Mouse (Mus musculus): ENCODE results near the gene Klk7. TPM values are rescaled to one million over a fixed set of nuclear protein-coding genes. Genes with fewer than 3 reads are reported as not detected.

The Klk7 gene
- polyA plus RNA-seq, 1 experiment from 2014 or later: 0.35 TPM

DNA sequence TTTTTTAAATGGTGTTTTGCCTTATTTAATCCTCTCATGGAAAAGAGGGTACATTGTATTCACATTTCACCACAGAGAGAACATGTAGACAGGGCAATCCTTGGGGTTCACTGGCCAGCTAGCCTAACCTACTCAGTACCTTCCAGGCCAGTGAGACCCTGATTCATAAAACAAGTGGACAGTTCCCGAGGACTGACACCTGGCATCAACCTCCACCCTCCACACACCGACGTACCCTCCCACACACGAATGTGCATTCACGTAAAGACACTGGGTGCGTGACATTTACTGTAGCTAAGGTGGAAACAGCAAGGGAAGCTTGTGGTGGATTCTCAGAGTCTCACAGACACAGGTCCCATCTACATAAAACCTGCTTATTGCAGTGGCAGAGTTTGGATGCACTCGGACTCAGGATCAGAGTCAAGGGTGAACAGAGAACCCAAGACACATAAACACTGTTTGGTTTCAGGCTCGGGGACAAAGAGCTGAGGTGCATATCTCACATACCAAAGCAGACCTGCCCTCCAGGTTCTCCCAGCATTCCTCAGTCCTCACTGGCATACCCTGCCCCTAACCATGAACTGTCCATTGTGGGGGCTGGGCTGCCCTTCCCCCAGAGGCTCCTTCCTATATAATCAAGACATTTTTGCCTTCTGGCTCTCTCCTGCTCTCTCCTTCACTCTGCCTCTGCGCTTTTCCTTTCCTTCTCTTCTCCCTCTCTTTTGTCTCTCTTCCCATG, 43.7 kb downstream of the Klk7 start:
- H3K27ac ChIP-seq: no peak overlapping the region
- H3K9ac ChIP-seq: no peak overlapping the region
- no peak for ATAC-seq (ENCODE audit: insufficient number of reproducible peaks, insufficient read depth, low FRiP score, low TSS enrichment, low read depth)
- 74% methylated on average over 9 of the region's 9 CpGs for WGBS
- H3K36me3 ChIP-seq: no peaks in the 10 kb centered on the region
- no peaks in the 10 kb centered on the region for H3K4me1 ChIP-seq
- no peaks in the 10 kb centered on the region for H3K9me3 ChIP-seq
- no peak overlapping the region for H3K4me3 ChIP-seq
- no peak overlapping the region for H3K4me2 ChIP-seq
- H3K27me3 ChIP-seq: no peaks in the 10 kb centered on the region

DNA sequence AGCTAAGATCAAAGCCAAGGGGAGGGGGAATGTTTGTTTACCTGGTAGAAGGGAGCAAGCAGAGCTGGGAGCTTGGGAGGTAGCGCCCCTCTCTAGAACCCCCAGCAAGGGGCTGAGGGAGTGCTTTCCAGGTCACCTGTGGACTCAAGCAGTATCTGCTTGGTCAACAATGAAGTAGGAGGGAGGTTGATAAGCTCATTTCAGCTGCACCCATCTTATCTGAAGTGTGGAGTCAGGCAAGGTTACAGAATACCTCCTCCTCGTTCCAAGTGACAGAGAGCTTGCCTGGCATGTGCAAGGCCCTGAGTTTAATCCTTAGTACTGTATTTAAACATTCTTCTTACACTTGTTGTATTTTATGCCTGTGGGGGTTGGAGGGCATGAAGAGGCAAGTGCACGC, 44.6 kb downstream of the Klk7 start:
- H3K36me3 ChIP-seq: no peaks in the 10 kb centered on the region
- H3K9ac ChIP-seq: no peak overlapping the region
- no peak overlapping the region for H3K4me2 ChIP-seq
- H3K4me3 ChIP-seq: no peak overlapping the region
- ATAC-seq (ENCODE audit: insufficient number of reproducible peaks, insufficient read depth, low FRiP score, low TSS enrichment, low read depth): no peak
- WGBS: 72% methylated on average over 3 of the region's 3 CpGs
- H3K9me3 ChIP-seq: no peaks in the 10 kb centered on the region
- no peak overlapping the region for H3K27ac ChIP-seq
- H3K4me1 ChIP-seq: no peaks in the 10 kb centered on the region
- no peaks in the 10 kb centered on the region for H3K27me3 ChIP-seq

GRCm38 (mm10) chr7:43856307-43856706, 45.2 kb downstream of the Klk7 start:
- Histone ChIP-seq H3K9ac (no peak overlapping the region), H3K4me3 (no peak overlapping the region), H3K27me3 (no peaks in the 10 kb centered on the region), H3K4me1 (no peaks in the 10 kb centered on the region), H3K36me3 (no peaks in the 10 kb centered on the region), H3K9me3 (no peaks in the 10 kb centered on the region), H3K4me2 (no peak overlapping the region), H3K27ac (no peak overlapping the region)
- 83% methylated on average over 7 of the region's 7 CpGs for WGBS
- ATAC-seq (ENCODE audit: insufficient number of reproducible peaks, insufficient read depth, low FRiP score, low TSS enrichment, low read depth): no peak

DNA sequence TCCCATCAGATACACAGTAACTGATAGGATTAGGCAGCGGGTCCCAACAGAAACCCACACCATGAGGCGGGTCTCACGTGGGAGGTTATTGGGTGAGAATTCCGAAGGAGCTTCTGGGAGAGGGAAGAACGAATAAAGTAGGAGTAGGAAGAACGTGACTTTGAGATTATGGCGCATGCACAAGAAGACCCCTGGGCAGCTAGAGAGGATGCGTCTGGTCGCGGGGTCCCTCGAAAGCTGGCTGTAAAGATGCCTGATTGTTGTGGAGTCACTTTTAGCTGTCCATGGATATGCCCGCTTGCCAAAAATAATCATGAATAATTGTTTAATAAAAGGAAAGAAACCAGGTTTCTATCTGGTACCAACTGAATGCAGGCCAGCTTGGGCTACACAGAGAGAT, 46.4 kb downstream of the Klk7 start:
- no peak for ATAC-seq (ENCODE audit: insufficient number of reproducible peaks, insufficient read depth, low FRiP score, low TSS enrichment, low read depth)
- H3K36me3 ChIP-seq: no peaks in the 10 kb centered on the region
- WGBS: 90% methylated on average over 12 of the region's 12 CpGs

DNA sequence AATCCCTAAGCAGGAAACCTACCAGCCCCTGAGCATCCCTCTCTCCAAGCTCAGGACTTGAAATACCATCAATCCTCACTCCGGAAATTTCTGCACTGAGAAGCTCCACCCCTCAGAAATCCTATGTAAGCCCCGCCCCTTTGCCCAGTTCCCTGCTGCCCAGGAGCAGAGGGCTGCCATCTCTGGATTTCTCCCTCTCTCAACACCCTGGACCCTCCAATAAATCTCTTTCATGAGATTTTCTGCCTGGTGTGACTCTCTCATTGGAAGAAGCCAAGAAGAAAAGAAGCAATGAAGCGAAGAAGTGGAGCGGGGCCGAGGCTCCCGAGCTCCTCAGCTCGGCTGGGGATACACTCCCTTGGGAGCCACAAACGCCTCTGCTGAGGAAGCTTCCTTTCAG, 49.3 kb downstream of the Klk7 start:
- Histone ChIP-seq H3K27me3 (no peaks in the 10 kb centered on the region), H3K36me3 (no peaks in the 10 kb centered on the region), H3K4me2 (no peak overlapping the region), H3K4me1 (no peaks in the 10 kb centered on the region), H3K27ac (no peak overlapping the region), H3K9me3 (no peaks in the 10 kb centered on the region), H3K4me3 (no peak overlapping the region), H3K9ac (no peak overlapping the region)
- 69% methylated on average over 8 of the region's 8 CpGs for WGBS
- no peak for ATAC-seq (ENCODE audit: insufficient number of reproducible peaks, insufficient read depth, low FRiP score, low TSS enrichment, low read depth)

More for the DNA sequence above, 46.4 kb downstream of the Klk7 start:
- H3K27ac ChIP-seq: no peak overlapping the region
- H3K4me2 ChIP-seq: no peak overlapping the region
- H3K9me3 ChIP-seq: no peaks in the 10 kb centered on the region
- H3K9ac ChIP-seq: no peak overlapping the region
- no peaks in the 10 kb centered on the region for H3K27me3 ChIP-seq
- no peaks in the 10 kb centered on the region for H3K4me1 ChIP-seq
- no peak overlapping the region for H3K4me3 ChIP-seq

Other genes starting within 250 kb of the Klk7 start
- gene Zfp658, start 249.0 kb upstream of the Klk7 start, polyA plus RNA-seq (2015; fragmentation: Nextera tagmentation; extraction: Ambion mirVana): 5.1 and 6.6 TPM in 2 replicates
- 13.8 and 14.3 TPM in 2 replicates for gene Zfp719, start 231.7 kb upstream of the Klk7 start, polyA plus RNA-seq (2015; fragmentation: Nextera tagmentation; extraction: Ambion mirVana)
- gene Zfp819, start 204.1 kb upstream of the Klk7 start, polyA plus RNA-seq (2015; fragmentation: Nextera tagmentation; extraction: Ambion mirVana): not detected in 2 replicates
- 0.12 TPM in 1 of 2 replicates, not detected in the other for gene Ceacam18, start 176.6 kb upstream of the Klk7 start, polyA plus RNA-seq (2015; fragmentation: Nextera tagmentation; extraction: Ambion mirVana)
- gene Siglece, start 151.1 kb upstream of the Klk7 start, polyA plus RNA-seq (2015; fragmentation: Nextera tagmentation; extraction: Ambion mirVana): 0.69 and 1.3 TPM in 2 replicates
- 14.3 and 14.5 TPM in 2 replicates for gene Ctu1, start 139.3 kb upstream of the Klk7 start, polyA plus RNA-seq (2015; fragmentation: Nextera tagmentation; extraction: Ambion mirVana)
- not detected in 2 replicates for gene Klk14, start 120.9 kb upstream of the Klk7 start, polyA plus RNA-seq (2015; fragmentation: Nextera tagmentation; extraction: Ambion mirVana)
- 1.6 and 2.2 TPM in 2 replicates for gene Klk13, start 98.7 kb upstream of the Klk7 start, polyA plus RNA-seq (2015; fragmentation: Nextera tagmentation; extraction: Ambion mirVana)
- gene Klk12, start 42.4 kb upstream of the Klk7 start, polyA plus RNA-seq (2015; fragmentation: Nextera tagmentation; extraction: Ambion mirVana): 0.25 TPM in 1 of 2 replicates, not detected in the other
- 1.3 and 3.0 TPM in 2 replicates for gene Klk11, start 36.7 kb upstream of the Klk7 start, polyA plus RNA-seq (2015; fragmentation: Nextera tagmentation; extraction: Ambion mirVana)
- gene Klk10, start 30.3 kb upstream of the Klk7 start, polyA plus RNA-seq (2015; fragmentation: Nextera tagmentation; extraction: Ambion mirVana): 3.0 and 3.6 TPM in 2 replicates
- 0.46 and 0.83 TPM in 2 replicates for gene Klk9, start 19.4 kb upstream of the Klk7 start, polyA plus RNA-seq (2015; fragmentation: Nextera tagmentation; extraction: Ambion mirVana)
- gene Klk8, start 13.7 kb upstream of the Klk7 start, polyA plus RNA-seq (2015; fragmentation: Nextera tagmentation; extraction: Ambion mirVana): 23.9 and 25.1 TPM in 2 replicates
- gene Klk6, start 13.2 kb downstream of the Klk7 start, polyA plus RNA-seq (2015; fragmentation: Nextera tagmentation; extraction: Ambion mirVana): not detected in 2 replicates
- 1.1 TPM in 1 of 2 replicates, not detected in the other for gene Klk5, start 30.7 kb downstream of the Klk7 start, polyA plus RNA-seq (2015; fragmentation: Nextera tagmentation; extraction: Ambion mirVana)
- gene Klk4, start 69.9 kb downstream of the Klk7 start, polyA plus RNA-seq (2015; fragmentation: Nextera tagmentation; extraction: Ambion mirVana): 0.44 TPM in 1 of 2 replicates, not detected in the other
- not detected in 2 replicates for gene Klk15, start 122.4 kb downstream of the Klk7 start, polyA plus RNA-seq (2015; fragmentation: Nextera tagmentation; extraction: Ambion mirVana)
- not detected in 2 replicates for gene Klk1b8, start 139.4 kb downstream of the Klk7 start, polyA plus RNA-seq (2015; fragmentation: Nextera tagmentation; extraction: Ambion mirVana)
- gene Klk1b1, start 155.5 kb downstream of the Klk7 start, polyA plus RNA-seq (2015; fragmentation: Nextera tagmentation; extraction: Ambion mirVana): not detected in 2 replicates
- not detected in 2 replicates for gene Klk1b9, start 164.8 kb downstream of the Klk7 start, polyA plus RNA-seq (2015; fragmentation: Nextera tagmentation; extraction: Ambion mirVana)
- not detected in 2 replicates for gene Klk1b11, start 184.6 kb downstream of the Klk7 start, polyA plus RNA-seq (2015; fragmentation: Nextera tagmentation; extraction: Ambion mirVana)
- not detected in 2 replicates for gene Klk1b26, start 200.9 kb downstream of the Klk7 start, polyA plus RNA-seq (2015; fragmentation: Nextera tagmentation; extraction: Ambion mirVana)
- not detected in 2 replicates for gene Klk1b27, start 241.0 kb downstream of the Klk7 start, polyA plus RNA-seq (2015; fragmentation: Nextera tagmentation; extraction: Ambion mirVana)

Measured in embryonic facial prominence, embryonic 13.5 days (tissue).